Mouse (Mus musculus) lung, postnatal 25 days (tissue): ENCODE results near the gene Rusc1.

Experiments used
- DNase-seq: peaks from one replicate; pipeline ENCODE4 v3.0.0; 2022; ENCODE audit warnings: low spot score

Rusc1 gene

GRCm38 (mm10) chr3:89093175-89093574, at the start of gene Rusc1:
TSS of gene Rusc1 (minus strand) at chr3:89093311.
- peak; percentile 88 for DNase-seq

GRCm38 (mm10) chr3:89136365-89136764, 43.3 kb upstream of the Rusc1 start:
- no peak for DNase-seq

DNA sequence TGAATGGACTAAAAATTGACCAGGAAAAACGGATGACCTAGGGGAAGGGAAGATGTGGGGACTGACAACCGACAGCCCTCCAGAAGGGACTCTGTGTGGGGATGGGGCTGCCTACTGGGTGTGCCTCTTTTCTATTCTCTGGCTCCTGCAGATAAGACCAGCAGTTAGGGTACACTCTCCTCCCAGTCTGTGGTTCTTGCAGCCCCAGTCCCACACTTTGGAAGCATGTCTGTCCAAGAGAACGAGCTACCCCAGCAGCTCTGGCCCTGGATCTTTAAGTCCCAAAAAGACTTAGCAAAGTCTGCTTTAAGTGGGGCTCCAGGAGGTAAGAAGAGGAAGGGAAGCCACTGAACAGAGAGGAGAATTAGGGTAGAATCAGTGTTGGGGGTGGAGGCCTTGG, 42.8 kb upstream of the Rusc1 start, which contains the start of gene Pklr:
TSS of gene Pklr (plus strand) at position 185 of the 400 bp plus-strand sequence.
- DNase-seq, result no peak

DNA sequence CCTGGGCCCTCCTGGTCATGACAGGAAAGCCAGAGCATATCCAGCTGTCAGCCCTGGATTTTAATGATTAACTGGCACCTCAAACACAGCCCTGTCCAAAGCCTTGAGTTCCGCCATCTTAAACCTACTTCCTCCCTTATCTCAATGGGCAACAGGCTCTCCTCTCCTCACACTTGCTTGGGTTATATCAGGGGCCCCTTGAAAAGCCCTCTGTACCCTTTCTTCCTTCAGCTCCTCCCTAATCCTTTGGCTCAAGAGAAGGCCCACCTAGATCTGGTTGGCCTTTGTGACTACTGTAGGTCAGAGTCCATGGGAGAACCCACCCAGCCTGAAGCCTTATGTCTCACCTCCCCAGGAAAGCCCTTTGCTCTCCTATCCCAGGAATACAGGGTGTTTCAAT, 40.6 kb upstream of the Rusc1 start:
- no peak for DNase-seq

GRCm38 (mm10) chr3:89133063-89133450, 39.9 kb upstream of the Rusc1 start:
- DNase-seq, result no peak

- DNase-seq, result no peak
Measured at GRCm38 (mm10) chr3:89132285-89133062, 39.4 kb upstream of the Rusc1 start.

GRCm38 (mm10) chr3:89131816-89132215, 38.7 kb upstream of the Rusc1 start:
- DNase-seq, result no peak

GRCm38 (mm10) chr3:89129908-89130307, 36.8 kb upstream of the Rusc1 start:
- no peak for DNase-seq

DNA sequence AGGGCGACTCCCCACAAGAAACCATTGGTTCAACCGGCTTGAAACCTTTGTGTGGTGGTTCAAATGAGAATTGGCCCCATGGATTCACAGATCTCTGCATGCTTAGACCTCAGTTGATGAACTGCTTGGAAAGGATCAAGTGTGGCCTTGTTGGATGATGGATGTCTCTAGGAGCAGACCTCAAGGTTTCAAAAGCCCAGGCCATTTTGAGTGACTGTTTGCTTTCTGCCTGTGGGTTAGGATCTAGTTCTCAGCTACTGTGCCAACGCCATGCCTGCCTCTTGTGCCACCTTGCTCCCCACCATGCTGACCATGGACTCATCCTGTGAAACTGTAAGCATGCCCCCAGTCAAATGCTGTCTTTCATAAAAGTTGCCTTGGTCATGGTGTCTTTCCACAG, 32.9 kb upstream of the Rusc1 start:
- DNase-seq, result no peak

DNA sequence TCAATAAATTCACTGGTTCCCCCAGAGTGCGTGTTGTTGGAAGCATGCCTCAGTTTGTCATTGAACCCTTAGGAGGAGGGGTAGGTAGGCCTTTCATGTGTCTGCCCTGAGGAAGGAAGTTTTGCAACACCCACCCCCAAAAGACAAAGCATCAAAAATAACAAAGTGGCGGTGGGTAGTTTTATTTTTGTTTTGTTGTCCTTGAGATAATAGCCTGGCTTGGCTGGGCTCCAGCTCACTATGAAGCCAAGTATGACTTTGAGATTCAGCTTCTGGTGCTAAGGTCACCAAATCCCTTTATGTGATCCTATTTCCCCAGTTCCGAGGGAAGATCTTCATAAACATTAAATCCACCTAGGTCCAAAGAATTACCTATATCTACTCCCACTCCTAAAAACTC, 31.1 kb upstream of the Rusc1 start:
- no peak for DNase-seq

DNA sequence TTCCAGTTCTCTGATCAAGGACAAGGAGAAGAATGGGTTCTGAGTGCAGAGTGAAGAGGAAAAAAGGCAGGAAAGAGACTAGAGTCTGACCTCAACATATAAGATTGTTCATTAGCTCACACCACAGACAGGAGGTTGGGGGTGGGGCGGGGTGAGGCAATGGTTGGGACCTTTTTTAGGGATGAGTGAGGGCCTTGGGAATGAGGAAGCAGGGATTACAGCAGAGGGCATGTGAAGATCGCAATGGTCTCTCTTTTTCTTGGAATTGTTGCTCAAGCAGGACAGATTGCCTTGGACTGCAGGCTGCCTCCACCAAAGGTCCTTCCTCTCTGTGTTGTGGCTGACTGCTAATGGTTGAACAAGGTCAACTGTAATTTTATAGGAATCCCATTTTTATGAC, 30.2 kb upstream of the Rusc1 start:
- DNase-seq, result peak; percentile 30

GRCm38 (mm10) chr3:89115522-89115921, 22.4 kb upstream of the Rusc1 start:
- peak; percentile 49 for DNase-seq

GRCm38 (mm10) chr3:89113058-89113457, 19.9 kb upstream of the Rusc1 start:
- no peak for DNase-seq

DNA sequence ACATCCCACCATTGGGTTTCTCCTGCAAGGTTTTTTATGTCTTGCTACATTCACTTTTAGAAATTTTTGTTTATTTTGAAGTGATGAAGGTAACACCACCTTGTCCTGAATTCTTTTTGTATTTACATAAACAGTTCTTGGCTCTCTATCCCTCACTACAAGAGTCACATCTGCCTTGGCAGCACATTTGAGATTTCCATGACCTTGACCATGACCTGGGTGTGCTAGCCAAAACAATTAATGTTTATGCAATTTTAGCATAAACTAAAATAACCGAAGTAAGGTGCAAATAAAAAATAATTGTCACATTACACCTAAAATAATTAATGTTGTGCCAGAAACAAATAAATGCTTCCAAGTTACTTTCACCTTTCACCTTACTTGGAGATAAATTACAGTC, 15.0 kb upstream of the Rusc1 start:
- DNase-seq, result no peak

- DNase-seq, result no peak
Measured at GRCm38 (mm10) chr3:89107545-89107944, 14.4 kb upstream of the Rusc1 start.

DNA sequence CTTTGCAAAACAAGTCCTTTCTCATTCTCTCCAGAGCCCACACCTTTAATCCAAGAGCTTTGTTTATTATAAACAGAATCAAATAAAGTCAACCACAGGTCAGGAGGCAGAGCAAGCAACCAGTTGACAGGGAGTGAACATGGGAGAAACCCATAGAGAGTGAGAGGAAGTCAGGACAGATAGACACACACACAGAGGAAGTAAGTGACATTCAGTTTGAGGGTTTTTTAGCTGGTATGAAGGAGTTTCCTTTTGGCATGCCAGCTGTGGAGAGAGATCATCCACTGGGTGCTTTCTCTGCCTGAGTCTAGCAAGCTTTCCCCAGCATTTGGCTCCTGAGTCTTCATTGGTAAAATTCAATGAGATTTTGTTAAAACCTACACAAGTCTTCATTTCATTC, 13.8 kb upstream of the Rusc1 start:
- no peak for DNase-seq

GRCm38 (mm10) chr3:89103291-89103595, 10.1 kb upstream of the Rusc1 start:
- no peak for DNase-seq

GRCm38 (mm10) chr3:89102495-89103290, 9.6 kb upstream of the Rusc1 start:
- no peak for DNase-seq

DNA sequence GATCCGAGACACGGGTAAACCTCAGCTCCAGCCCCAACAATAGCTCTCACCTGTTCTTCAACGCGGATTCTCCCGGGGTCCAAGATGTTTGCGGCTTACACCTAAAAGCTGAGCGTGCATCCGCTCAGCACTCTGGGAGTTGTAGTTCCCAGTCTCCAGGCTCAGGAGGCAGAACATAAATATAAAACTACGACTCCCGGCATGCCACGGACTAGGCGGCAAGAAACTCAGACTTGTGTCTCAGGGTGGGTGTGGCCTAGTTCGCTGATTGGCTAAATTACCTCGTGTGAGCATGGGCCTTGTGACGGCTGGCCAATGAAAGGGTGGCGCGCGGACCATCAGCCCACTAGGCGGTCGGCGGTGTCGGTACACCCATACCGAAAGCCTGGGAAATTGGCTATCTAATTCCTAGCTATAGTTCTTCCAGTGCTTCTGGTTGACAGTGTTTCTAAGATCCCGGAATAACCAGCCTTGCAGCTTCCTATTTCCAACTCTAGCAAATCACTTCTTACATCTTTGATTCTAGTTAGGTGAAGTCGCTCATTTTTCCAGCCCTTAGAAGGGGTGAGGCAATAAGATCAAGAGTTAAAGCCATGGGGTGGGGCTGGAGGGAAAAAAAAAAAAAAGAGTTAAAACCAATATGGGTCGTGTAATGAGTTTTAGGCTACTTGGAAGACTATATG, 8.8 kb upstream of the Rusc1 start, which contains the start of gene Fdps:
TSS of gene Fdps (minus strand) at position 148 of the 683 bp plus-strand sequence.
- peak; percentile 99 for DNase-seq

GRCm38 (mm10) chr3:89101459-89101811, 8.3 kb upstream of the Rusc1 start:
- no peak for DNase-seq

DNA sequence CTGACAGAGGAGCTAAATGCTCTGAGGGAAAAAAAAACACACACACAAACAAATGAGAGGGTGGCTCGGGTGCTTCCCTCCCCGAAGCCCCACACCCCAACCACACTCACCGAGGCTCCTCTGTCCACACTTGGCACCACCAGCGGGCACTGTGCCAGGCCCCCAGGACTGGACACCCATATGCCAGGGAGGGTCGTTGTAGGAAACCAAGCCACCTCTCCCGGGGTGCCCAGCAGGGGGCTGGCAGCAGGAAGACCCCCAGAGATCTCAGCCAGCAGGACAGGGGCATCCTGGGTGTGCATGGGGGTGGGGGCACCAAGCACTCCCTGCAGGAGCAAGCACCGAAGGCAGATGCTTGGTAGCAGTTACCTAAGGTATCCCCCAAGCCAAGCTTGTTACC, 7.7 kb upstream of the Rusc1 start, which contains the start of gene Gm43738:
TSS of gene Gm43738 (minus strand) at position 289 of the 400 bp plus-strand sequence.
- no peak for DNase-seq

- DNase-seq, result no peak
Measured at GRCm38 (mm10) chr3:89094021-89094420, 910 bp upstream of the Rusc1 start.
